Mouse (Mus musculus) bone marrow, adult 2 months (tissue): ENCODE measurements around the gene Slc15a1.

Experiments
- CTCF ChIP-seq: fragments of 200-500 bp; IDR thresholded peaks from 2 replicates; pipeline ENCODE4 v1.5.1; 2011; ENCODE audit warnings: low read length, control low read depth; ENCODE audit not compliant: control insufficient read depth, insufficient read depth
- POLR2A ChIP-seq: fragments of 200-500 bp; IDR thresholded peaks from 2 replicates; pipeline ENCODE4 v1.6.1; 2011; ENCODE audit warnings: low read depth, mild to moderate bottlenecking, control low read depth, low read length, borderline replicate concordance; ENCODE audit not compliant: control insufficient read depth

GRCm38 (mm10) chr14:121417594-121417993 is 87.5 kb downstream of the Slc15a1 start:
- TF ChIP-seq CTCF, result no peak
- no peak for TF ChIP-seq POLR2A
